Mouse (Mus musculus) 3134 (cell line): ENCODE data around the gene Cd248.

Experiments
- DNase-seq: peaks from one replicate; pipeline ENCODE4 v3.0.0-alpha.2; 2011; ENCODE audit warnings: low spot score; ENCODE audit not compliant: insufficient read length; ENCODE audit errors: extremely low read depth

Gene Cd248

GRCm38 (mm10) chr19:5098363-5099143 lies 30.7 kb downstream of the Cd248 start, which contains the start of gene Cnih2:
Cnih2 (minus strand) TSS chr19:5098521.
- peak; percentile 62 for DNase-seq

DNA sequence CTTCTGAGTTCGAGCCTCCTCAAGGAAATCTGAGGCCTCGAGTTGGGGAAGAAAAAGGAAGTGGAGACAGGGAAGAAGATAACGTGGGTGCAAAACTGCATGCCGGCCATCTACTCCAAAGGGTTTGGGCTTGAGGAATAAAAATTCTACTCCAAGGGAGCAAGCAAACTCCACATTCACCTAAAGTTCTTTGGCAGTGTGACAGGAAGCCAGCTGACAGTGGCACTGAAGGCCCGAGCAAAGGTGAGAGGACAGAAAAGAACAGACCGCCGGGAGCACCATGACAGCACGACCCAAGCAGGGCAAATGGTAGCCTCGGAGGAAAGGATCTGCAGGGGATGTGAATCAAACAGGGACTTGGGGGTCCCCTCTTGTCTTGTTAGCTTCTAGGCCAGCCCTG lies 38.2 kb downstream of the Cd248 start:
- DNase-seq = no peak

GRCm38 (mm10) chr19:5106731-5107191 lies 38.9 kb downstream of the Cd248 start, which contains the start of gene Rab1b:
Rab1b (minus strand) TSS chr19:5107072.
- peak; percentile 98 for DNase-seq

GRCm38 (mm10) chr19:5107556-5108270 lies 39.8 kb downstream of the Cd248 start:
- no peak for DNase-seq

GRCm38 (mm10) chr19:5108271-5108575 lies 40.3 kb downstream of the Cd248 start:
- no peak for DNase-seq

DNA sequence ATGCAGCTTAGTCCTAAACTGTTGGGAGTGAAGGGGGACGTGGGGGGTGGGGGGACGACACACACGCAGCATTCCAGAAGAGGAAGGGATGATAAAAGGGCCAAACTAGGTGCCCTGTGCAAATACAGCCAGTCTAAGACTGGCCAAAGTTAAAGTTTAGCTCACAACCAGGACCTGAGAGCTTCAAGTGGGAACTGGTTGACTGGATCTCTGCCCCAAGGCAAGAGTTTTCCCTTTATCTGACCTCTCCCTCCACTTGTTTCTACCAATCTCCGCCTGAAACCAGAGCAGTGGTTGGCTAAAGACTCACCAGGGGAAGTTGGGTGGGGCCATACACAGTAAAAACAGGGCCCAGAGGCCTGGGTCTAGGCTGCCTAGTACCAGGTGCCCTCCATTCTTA lies 40.8 kb downstream of the Cd248 start:
- no peak for DNase-seq

DNA sequence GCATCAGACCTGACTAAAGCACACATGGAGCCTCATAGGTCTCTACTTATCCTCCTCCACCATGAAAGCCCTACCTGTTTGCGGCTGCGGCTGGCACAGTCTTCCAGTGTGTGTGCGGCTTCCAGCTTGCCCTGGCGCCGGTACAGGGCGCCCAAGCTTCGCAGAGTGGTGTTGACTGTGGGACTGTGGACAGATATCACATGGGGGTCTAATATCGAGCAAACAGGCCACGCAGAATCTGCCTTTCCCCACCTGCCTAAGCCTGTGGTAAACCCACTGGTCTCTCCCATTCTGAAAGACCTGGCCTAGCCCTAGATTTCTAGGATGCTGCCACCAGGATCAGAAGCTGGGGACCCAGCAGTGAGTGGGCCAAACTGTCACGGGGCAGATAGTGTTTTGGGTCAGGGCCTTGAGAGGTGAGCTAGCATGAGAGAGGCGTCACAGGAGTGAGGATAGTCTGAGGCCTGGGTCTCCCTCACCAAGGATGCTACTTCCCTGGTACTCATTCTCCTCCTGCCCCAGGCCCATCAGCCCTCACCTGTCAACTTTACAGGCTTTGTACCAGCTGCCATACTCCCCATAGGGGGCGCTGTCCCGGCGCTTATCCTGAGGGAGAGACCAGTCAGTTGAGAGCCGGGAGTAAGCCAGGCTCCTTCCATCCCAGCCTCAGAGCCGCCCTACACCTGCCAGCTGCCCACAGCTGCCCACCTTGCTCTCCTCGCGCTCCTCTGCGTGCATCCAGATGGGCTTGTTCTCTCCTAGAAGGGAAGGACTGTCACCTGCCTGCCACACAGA lies 42.0 kb downstream of the Cd248 start:
- no peak for DNase-seq

- no peak for DNase-seq
These were observed 45.9 kb downstream of the Cd248 start for GRCm38 (mm10) chr19:5113783-5114182.

- DNase-seq = peak; percentile 92
These were observed 49.9 kb downstream of the Cd248 start for GRCm38 (mm10) chr19:5117494-5118383.

DNA sequence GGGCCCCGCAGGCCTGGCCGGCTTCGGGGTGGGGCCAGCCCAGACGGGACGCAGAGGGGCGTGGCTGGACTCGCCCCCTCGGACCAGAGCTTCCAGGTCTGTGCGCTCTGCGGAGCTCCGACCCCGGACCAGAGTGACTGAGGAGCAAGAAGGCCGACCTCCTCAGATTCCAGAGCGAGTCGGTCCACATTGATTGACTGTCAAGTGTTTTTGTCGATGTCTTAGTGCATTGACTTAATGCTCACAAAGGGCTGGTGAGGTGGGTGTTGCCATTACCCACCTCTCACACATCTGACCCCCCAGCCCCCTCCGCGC lies 50.5 kb downstream of the Cd248 start, which contains the start of gene Klc2:
Klc2 (minus strand) TSS at position 177 of the 315 bp plus-strand sequence.
- DNase-seq = no peak
